Mouse (Mus musculus): Measurements from ENCODE around the gene Hvcn1.

Hvcn1 gene

GRCm38 (mm10) chr5:122234319-122235195, 28.0 kb downstream of the Hvcn1 start:
- no peak for DNase-seq (ENCODE audit: low read depth, low spot score)

GRCm38 (mm10) chr5:122235196-122235836, 28.7 kb downstream of the Hvcn1 start:
- DNase-seq (ENCODE audit: low read depth, low spot score): peak; percentile 80

GRCm38 (mm10) chr5:122237200-122237599, 30.6 kb downstream of the Hvcn1 start:
- peak; percentile 73 for DNase-seq (ENCODE audit: low read depth, low spot score)

GRCm38 (mm10) chr5:122239618-122240017, 33.0 kb downstream of the Hvcn1 start:
- DNase-seq (ENCODE audit: low read depth, low spot score): no peak

GRCm38 (mm10) chr5:122240521-122240920, 33.9 kb downstream of the Hvcn1 start:
- no peak for DNase-seq (ENCODE audit: low read depth, low spot score)

GRCm38 (mm10) chr5:122240989-122241388, 34.4 kb downstream of the Hvcn1 start:
- DNase-seq (ENCODE audit: low read depth, low spot score): peak; percentile 78

GRCm38 (mm10) chr5:122242521-122243123, 36.0 kb downstream of the Hvcn1 start:
- no peak for DNase-seq (ENCODE audit: low read depth, low spot score)

GRCm38 (mm10) chr5:122243781-122244523, 37.3 kb downstream of the Hvcn1 start:
- peak; percentile 88 for DNase-seq (ENCODE audit: low read depth, low spot score)

GRCm38 (mm10) chr5:122245186-122245585, 38.6 kb downstream of the Hvcn1 start:
- no peak for DNase-seq (ENCODE audit: low read depth, low spot score)

- DNase-seq (ENCODE audit: low read depth, low spot score): no peak
These were observed 40.1 kb downstream of the Hvcn1 start for GRCm38 (mm10) chr5:122246547-122247167.

GRCm38 (mm10) chr5:122247529-122247928, 40.9 kb downstream of the Hvcn1 start:
- DNase-seq (ENCODE audit: low read depth, low spot score): peak; percentile 89

- no peak for DNase-seq (ENCODE audit: low read depth, low spot score)
These were observed 41.3 kb downstream of the Hvcn1 start for GRCm38 (mm10) chr5:122247934-122248333.

- peak; percentile 76 for DNase-seq (ENCODE audit: low read depth, low spot score)
These were observed 42.7 kb downstream of the Hvcn1 start for GRCm38 (mm10) chr5:122249281-122249680.

GRCm38 (mm10) chr5:122251895-122252606, 45.4 kb downstream of the Hvcn1 start:
- DNase-seq (ENCODE audit: low read depth, low spot score): peak; percentile 85

GRCm38 (mm10) chr5:122258027-122258741, 51.6 kb downstream of the Hvcn1 start:
- no peak for DNase-seq (ENCODE audit: low read depth, low spot score)

GRCm38 (mm10) chr5:122262104-122262503, 55.5 kb downstream of the Hvcn1 start:
- no peak for DNase-seq (ENCODE audit: low read depth, low spot score)

- DNase-seq (ENCODE audit: low read depth, low spot score): peak; percentile 98
These were observed 57.6 kb downstream of the Hvcn1 start, which contains the start of gene Tctn1 for GRCm38 (mm10) chr5:122263933-122264905. Tctn1 (minus strand) TSS chr5:122264460.

- no peak for DNase-seq (ENCODE audit: low read depth, low spot score)
These were observed 58.6 kb downstream of the Hvcn1 start for GRCm38 (mm10) chr5:122265187-122265586.

- DNase-seq (ENCODE audit: low read depth, low spot score): no peak
These were observed 59.3 kb downstream of the Hvcn1 start for GRCm38 (mm10) chr5:122265942-122266341.
